Mouse (Mus musculus) hindbrain, embryonic 15.5 days (tissue): ENCODE measurements at regions not wholly inside any gene's neighbourhood (a gene's known extent, or its start where the extent isn't known, plus 50 kb on each side); places are given as distances from the start of the nearest gene placed in this dataset.

ENCODE experiments used
- ATAC-seq: fragments of 200-750 bp; cut with Nextera tagmentation; 2 replicates; pipeline ENCODE4 v1.8.0; 2017; ENCODE audit warnings: low read depth, moderate number of reproducible peaks, moderate TSS enrichment; ENCODE audit not compliant: low FRiP score
- H3K27ac ChIP-seq: fragments of 300-500 bp; sonication (generic); replicated peaks from 2 replicates; pipeline ENCODE4 v1.5.1; 2015; ENCODE audit warnings: mild to moderate bottlenecking, inconsistent platforms
- H3K27me3 ChIP-seq: fragments of 300-500 bp; sonication (generic); 2 replicates; pipeline ENCODE4 v1.6.1; 2015; ENCODE audit warnings: control low read depth, inconsistent platforms
- H3K36me3 ChIP-seq: fragments of 300-500 bp; sonication (generic); 2 replicates; pipeline ENCODE4 v1.6.1; 2015; ENCODE audit warnings: control low read depth, inconsistent platforms
- H3K4me1 ChIP-seq: fragments of 300-500 bp; sonication (generic); replicated peaks from 2 replicates; pipeline ENCODE4 v1.6.1; 2015; ENCODE audit warnings: control low read depth, inconsistent platforms
- H3K4me2 ChIP-seq: fragments of 300-500 bp; sonication (generic); 2 replicates; pipeline ENCODE4 v1.6.1; 2015; ENCODE audit warnings: moderate library complexity, mild to moderate bottlenecking, inconsistent platforms
- H3K4me3 ChIP-seq: fragments of 300-500 bp; sonication (generic); 2 replicates; pipeline ENCODE4 v1.5.1; 2015; ENCODE audit warnings: mild to moderate bottlenecking, inconsistent platforms
- H3K9ac ChIP-seq: fragments of 300-500 bp; sonication (generic); 2 replicates; pipeline ENCODE4 v1.6.1; 2015; ENCODE audit warnings: inconsistent platforms
- H3K9me3 ChIP-seq: fragments of 300-500 bp; sonication (generic); 2 replicates; pipeline ENCODE4 v1.6.1; 2016; ENCODE audit warnings: control low read depth, inconsistent platforms
- WGBS: fragments of 180-500 bp; shearing (Covaris S2); methylation state at CpG from one replicate; pipeline ENCODE4 v1.1.7; 2015; 5-methylcytosine and 5-hydroxymethylcytosine counted together

- peak; percentile 98 for ATAC-seq
- 15% methylated on average over 16 of the region's 16 CpGs for WGBS
- no peaks in the 10 kb centered on the region for H3K4me1 ChIP-seq
- H3K27me3 ChIP-seq = no peaks in the 10 kb centered on the region
- H3K4me3 ChIP-seq = peak overlapping the region; percentile 53
- peak overlapping the region; percentile 56 for H3K4me2 ChIP-seq
- peak overlapping the region; percentile 48; the same call in 1 of the 2 replicates for H3K27ac ChIP-seq
- no peaks in the 10 kb centered on the region for H3K36me3 ChIP-seq
- H3K9ac ChIP-seq = peak overlapping the region; percentile 50
- no peaks in the 10 kb centered on the region for H3K9me3 ChIP-seq
Observed at GRCm38 (mm10) chr17:22673891-22674622, 73.3 kb downstream of the Vmn2r112 start.
